Mouse (Mus musculus): Measurements from ENCODE around the gene Commd1. TPM values are rescaled to one million over a fixed set of nuclear protein-coding genes. Genes with fewer than 3 reads are reported as not detected.

Commd1 gene
- polyA plus RNA-seq, 2 experiments from 2014 or later, result 78.2 to 81.2 TPM

- ATAC-seq, result no peak
Measured at GRCm38 (mm10) chr11:22885350-22885749, 96.8 kb downstream of the Commd1 start.

- no peak for ATAC-seq
Measured at GRCm38 (mm10) chr11:22883676-22884075, 98.5 kb downstream of the Commd1 start.

- ATAC-seq, result peak; percentile 66
Measured at GRCm38 (mm10) chr11:22882926-22883325, 99.3 kb downstream of the Commd1 start.

- ATAC-seq, result no peak
Measured at GRCm38 (mm10) chr11:22880383-22881172, 101.6 kb downstream of the Commd1 start.

GRCm38 (mm10) chr11:22879645-22880044 lies 102.5 kb downstream of the Commd1 start:
- ATAC-seq, result peak; percentile 60

- no peak for ATAC-seq
Measured at GRCm38 (mm10) chr11:22876680-22877330, 105.4 kb downstream of the Commd1 start.

GRCm38 (mm10) chr11:22875279-22875678 lies 106.9 kb downstream of the Commd1 start:
- ATAC-seq, result no peak

- no peak for ATAC-seq
Measured at GRCm38 (mm10) chr11:22874747-22875146, 107.4 kb downstream of the Commd1 start.

GRCm38 (mm10) chr11:22873383-22873782 lies 108.8 kb downstream of the Commd1 start:
- ATAC-seq, result no peak

GRCm38 (mm10) chr11:22872307-22872680 lies 109.9 kb downstream of the Commd1 start:
- peak; percentile 53 for ATAC-seq

- ATAC-seq, result peak; percentile 77
Measured at GRCm38 (mm10) chr11:22871628-22872306, 110.4 kb downstream of the Commd1 start.

- no peak for ATAC-seq
Measured at GRCm38 (mm10) chr11:22868582-22868981, 113.6 kb downstream of the Commd1 start.

- no peak for ATAC-seq
Measured at GRCm38 (mm10) chr11:22867691-22868090, 114.5 kb downstream of the Commd1 start.

- ATAC-seq, result peak; percentile 73
Measured at GRCm38 (mm10) chr11:22865635-22866246, 116.4 kb downstream of the Commd1 start.

GRCm38 (mm10) chr11:22864305-22865060 lies 117.7 kb downstream of the Commd1 start:
- ATAC-seq, result no peak

GRCm38 (mm10) chr11:22863581-22863980 lies 118.6 kb downstream of the Commd1 start:
- ATAC-seq, result no peak

GRCm38 (mm10) chr11:22861315-22861714 lies 120.9 kb downstream of the Commd1 start:
- ATAC-seq, result no peak

- peak; percentile 43 for ATAC-seq
Measured at GRCm38 (mm10) chr11:22860335-22861227, 121.6 kb downstream of the Commd1 start, which contains the start of gene B3gnt2. TSS of gene B3gnt2 (minus strand) at chr11:22860961.

GRCm38 (mm10) chr11:22859633-22860334 lies 122.4 kb downstream of the Commd1 start:
- peak; percentile 64 for ATAC-seq

- ATAC-seq, result peak; percentile 15
Measured at GRCm38 (mm10) chr11:22859301-22859632, 122.9 kb downstream of the Commd1 start.

Measured in CD4-positive, CD25-positive, alpha-beta regulatory T cell, adult 4 months (primary cell).